Mouse (Mus musculus) adrenal gland, adult 18-20 months (tissue): ENCODE measurements around the gene Fcnb. TPM values are rescaled to one million over a fixed set of nuclear protein-coding genes. Genes with fewer than 3 reads are reported as not detected.

ENCODE experiments used
- DNase-seq, 2 experiments: peaks; one replicate each; pipeline ENCODE4 v3.0.0; 2021 to 2022; ENCODE audit warnings: low spot score in 2 of 2
- total RNA-seq, 2 experiments: library from RNA; stranded (reverse); gene quantifications; 1 replicate in 1 of 2; 2 replicates in 1 of 2; pipeline ENCODE4 v1.2.3; 2021

Gene Fcnb
- total RNA-seq, 2 experiments from 2014 or later: not detected

DNA sequence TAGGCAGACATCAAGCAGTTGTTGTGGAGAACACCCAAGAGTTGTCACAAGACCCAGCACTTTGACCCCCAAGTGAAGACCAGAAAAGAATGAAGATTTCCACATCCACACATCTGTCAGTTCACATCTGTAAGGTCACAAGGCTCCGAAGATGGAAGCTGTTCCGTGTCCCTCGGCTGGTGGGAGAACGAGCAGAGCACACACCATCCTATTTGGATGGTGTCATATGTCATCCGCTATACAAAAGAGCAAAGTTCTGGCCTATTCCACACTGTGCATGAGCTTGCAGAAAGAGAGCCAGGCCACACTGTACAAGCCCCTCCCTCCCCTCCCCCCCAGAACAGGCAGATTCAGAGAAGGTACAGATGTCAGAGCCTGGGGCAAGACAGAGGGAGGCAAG is 4.4 kb upstream of the Fcnb start:
- DNase-seq: no peak

DNA sequence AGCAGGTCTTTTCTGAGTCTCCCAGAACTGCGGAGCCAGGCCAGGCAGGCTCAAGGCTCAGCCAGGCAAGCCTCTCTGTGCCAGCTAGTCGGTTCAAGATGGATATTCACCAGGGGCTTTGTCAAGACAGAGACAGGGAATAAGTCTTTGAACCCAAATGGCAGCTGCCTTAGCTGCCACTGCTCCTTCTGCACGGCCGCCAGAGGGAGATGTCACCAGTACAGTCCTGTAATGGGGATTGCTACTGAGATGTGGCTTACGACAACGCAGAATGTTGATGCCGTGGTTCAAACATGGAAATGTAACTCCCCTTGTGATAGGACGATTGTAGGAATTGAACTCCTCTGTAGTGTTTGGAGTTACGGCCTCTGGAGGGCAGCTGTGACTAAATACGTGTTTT is 1.4 kb upstream of the Fcnb start:
- no peak for DNase-seq

GRCm38 (mm10) chr2:28075616-28076187 is 9.0 kb downstream of the Fcnb start:
- DNase-seq: no peak

- no peak for DNase-seq
Observed at GRCm38 (mm10) chr2:28068537-28068878, 16.2 kb downstream of the Fcnb start.

GRCm38 (mm10) chr2:28067821-28068536 is 16.7 kb downstream of the Fcnb start:
- DNase-seq: no peak

GRCm38 (mm10) chr2:28067175-28067574 is 17.5 kb downstream of the Fcnb start:
- DNase-seq: no peak

DNA sequence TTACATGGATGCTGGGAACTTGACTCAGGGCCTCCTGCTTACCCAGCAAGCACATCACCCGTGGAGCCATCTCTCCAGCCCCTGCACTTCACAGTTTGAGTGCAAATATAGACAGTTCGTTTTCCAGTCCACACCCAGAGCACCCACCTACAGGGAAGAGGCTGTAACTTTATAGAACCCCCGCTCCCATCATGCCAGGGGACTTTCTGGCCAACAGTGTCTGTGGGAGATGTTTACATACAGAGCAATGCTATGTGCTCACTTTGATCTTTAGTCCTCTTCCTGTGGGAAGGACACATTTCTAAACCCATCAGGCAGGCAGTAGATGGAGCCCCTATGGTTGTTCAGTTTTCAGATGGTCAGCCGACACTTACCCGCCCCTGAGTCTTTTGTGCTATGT is 18.0 kb downstream of the Fcnb start:
- DNase-seq: no peak

DNA sequence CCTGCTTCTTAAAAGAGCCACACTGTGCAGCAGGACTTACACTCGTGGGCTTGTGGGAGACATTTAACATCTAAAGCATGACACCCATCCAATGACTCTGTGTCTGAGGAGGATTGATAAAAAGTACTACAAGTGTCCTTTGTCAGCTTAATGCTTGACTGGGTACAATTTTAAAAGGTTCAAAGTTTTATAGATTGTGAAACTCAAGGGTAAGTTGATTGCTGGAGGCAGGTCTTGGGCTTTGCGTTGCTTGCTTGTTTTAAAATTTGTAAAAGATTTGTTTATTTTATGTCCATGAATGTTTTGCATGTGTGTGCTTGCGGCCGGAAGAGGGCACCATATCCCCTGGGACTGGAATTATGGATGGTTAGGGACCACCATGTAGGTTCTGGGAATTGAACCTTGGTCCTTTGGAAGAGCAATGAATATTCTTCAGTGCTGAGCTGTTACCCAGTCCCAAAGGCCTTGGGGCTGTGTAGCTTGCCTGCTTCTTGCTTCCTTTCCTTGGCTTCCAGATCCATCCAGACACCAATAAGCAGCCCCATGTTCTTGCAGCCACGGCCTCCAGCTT is 19.5 kb downstream of the Fcnb start:
- DNase-seq: no peak

- DNase-seq: no peak
Observed at GRCm38 (mm10) chr2:28064339-28065080, 20.2 kb downstream of the Fcnb start.

DNA sequence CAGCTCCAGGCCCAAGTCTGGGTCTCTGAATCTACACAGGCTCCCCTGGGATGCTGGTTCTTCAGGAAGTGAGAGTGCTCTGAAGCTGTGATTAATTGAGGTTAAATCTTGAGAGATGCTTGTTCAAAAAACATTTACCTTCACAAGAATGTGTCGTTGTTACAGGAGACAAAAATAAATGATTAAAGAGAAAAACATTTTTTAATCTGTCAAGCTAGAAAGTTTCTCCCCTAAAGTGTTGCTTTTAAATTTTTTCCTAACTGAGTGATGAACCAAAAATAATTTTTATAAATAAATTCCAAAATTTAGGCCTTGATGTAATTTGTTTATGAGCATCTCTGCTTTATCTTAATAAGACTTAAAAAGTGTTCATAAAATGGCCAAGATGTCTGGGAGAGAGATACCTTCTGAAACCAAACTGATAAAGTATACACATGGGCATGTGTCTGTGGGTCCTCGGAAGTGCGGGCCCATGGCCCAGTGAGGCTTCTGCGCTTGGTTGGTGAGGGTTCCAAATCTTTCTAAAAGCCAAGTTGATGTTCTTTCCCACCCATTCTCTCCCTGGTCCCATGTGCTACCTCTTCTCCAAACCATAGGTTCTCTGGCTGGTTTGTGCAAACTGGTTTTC is 20.9 kb downstream of the Fcnb start:
- no peak for DNase-seq

DNA sequence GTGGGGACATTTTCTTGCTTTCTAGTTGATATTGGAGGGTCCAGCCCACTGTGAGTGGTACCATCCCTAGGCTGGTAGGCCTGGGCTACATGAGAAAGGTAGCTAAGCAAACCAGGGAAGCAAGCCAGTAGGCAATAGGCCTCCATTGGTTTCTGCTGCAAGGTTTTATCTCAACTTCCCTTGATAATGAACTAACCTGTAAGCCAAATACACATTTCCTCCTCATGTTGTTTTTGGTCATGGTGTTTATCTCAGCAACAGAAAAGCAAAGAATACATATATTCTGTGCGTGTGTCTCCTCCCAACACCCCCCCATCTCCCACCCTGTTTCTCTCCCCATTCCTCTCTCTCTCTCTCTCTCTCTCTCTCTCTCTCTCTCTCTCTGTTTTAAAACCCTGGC is 24.8 kb downstream of the Fcnb start:
- no peak for DNase-seq

DNA sequence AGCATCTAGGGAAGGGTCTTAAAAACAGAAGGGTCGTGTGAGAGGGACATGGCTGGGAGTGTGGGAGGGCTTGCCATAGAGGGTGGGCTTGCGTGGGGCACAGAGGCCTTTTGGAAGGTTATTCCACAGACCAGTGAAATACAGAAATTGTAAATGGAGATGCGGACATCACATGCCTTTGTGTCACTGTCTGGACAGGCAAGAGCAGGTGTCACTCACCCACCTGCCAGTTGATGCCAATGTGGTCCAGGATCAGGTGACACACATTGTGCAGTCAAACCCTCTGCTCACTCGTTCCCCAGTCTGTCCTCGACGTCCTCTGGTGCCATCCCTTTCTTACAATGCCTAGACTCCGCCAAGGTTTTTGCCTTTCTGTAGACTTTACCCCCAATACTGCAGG is 37.6 kb downstream of the Fcnb start:
- no peak for DNase-seq

- DNase-seq: no peak
Observed at GRCm38 (mm10) chr2:28046311-28046710, 38.4 kb downstream of the Fcnb start.

DNA sequence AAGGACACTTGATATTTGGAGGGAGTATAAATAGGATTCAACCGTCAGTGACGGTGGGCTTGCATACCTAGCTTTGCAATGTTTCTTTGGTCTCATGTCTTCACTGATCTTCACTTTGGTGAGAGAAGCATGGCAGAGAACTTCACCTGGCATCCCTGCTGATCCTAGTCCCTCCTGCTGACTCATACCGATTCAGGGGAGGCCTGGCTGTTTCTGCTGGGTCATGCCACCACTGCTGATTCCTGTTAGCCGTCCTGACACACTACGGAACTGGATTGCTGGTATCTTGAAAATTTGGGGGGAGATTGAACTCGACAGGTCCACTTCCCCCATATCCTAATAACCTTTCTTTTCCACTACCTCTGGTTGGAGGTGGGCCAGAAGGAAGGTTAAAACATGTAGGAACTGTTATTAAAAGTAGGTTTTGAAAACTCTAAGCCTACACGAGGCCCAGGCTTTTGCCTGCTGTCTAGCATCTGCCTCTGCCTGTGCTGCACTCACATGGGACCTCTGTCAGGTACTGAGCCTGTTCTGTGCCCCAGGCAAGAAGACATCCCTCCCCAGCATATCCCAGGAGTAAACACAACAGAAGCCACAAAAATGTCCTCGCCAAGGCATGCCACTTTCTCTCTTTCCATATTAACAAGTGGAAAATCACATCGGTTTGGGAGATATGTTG is 39.6 kb downstream of the Fcnb start:
- no peak for DNase-seq

DNA sequence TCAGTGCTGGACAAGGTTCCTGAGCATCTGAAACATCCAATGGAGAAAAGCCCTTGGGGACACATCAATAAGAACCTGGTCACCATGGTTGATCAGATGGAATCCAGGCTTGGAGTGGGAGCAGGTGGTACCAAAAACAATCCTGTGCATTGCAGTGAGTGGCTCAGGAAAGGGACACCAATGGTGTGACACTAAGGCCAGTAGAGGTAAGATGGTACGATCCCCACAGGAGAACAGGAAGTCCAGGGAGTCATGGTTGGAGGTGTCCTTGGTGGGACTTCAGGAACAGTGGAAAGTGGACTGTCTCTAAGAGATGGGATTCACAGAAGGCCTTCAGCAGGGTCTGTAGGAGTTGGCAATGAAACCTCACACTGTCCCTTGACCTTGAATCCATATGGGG is 44.2 kb downstream of the Fcnb start:
- no peak for DNase-seq

GRCm38 (mm10) chr2:28039647-28040325 is 44.9 kb downstream of the Fcnb start:
- no peak for DNase-seq

- DNase-seq: no peak
Observed at GRCm38 (mm10) chr2:28038391-28039096, 46.1 kb downstream of the Fcnb start.

GRCm38 (mm10) chr2:28037505-28038390 is 46.9 kb downstream of the Fcnb start:
- DNase-seq: no peak

GRCm38 (mm10) chr2:28036788-28037187 is 47.9 kb downstream of the Fcnb start:
- no peak for DNase-seq
